Mouse (Mus musculus): ENCODE data around the gene Dnhd1. TPM values are rescaled to one million over a fixed set of nuclear protein-coding genes. Genes with fewer than 3 reads are reported as not detected.
A peak's percentile ranks its signal among the peaks of the same experiment; 100 is the strongest.

Gene Dnhd1
- polyA plus RNA-seq, 1 experiment, result not detected

DNA sequence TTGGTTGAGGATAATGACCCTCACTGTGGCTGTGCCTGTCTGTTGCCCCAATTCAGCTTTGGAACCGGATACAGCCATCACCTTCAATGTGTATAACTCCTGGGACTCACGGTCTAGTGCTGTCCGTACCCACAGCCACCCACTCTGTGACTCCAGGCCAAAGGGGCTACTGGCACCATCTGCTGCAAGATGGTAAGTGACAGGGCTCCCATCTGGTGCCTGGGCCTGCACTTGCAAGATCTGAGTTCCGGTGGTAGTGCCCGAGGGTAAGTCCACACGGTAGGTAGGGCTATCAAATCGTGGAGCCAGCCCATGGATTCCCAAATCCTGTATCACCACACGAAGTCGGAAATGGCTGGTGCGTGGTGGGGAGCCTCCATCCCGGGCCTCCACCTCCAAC is 113.7 kb downstream of the Dnhd1 start:
- Histone ChIP-seq H3K4me3 (ENCODE audit: insufficient read depth, low read depth, low read length) (no peak overlapping the region), H3K27ac (ENCODE audit: insufficient read depth, low read depth, low read length) (no peak overlapping the region), H3K4me1 (ENCODE audit: control insufficient read depth, insufficient read depth, low read length) (peaks cover 6% of the 10 kb centered on the region; the same call in 1 of the 2 replicates)
- no peak for TF ChIP-seq CTCF (IDR thresholded peaks at IDR 0.05; ENCODE audit: insufficient read depth, low read depth, low read length)
- no peak for TF ChIP-seq POLR2A (IDR thresholded peaks at IDR 0.05; ENCODE audit: insufficient read depth, low read depth, low read length)
- WGBS, result 95% methylated on average over 11 of the region's 11 CpGs

DNA sequence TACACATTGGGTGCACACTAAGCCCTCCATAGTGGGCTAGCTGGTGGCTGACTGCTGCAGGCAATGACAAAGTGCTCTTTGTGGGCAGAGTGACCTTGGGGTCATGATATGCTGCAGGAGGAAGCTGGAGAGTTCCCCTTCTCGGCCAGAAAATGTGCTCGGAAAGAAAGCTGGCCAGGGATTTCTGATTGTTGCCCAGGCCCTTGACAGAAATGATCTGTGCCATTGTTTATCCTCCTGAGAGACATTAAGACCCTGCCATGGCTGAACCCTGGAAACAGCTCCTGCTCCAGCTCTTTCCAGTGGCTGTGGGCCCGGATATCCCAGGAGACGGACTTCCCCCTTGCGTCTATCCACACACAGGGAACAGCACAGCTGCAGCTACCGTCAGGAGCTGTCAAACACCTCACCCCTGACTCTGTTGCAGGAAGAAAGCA is 117.1 kb downstream of the Dnhd1 start:
- 30% methylated on average over 6 of the region's 6 CpGs for WGBS
- no peak overlapping the region for H3K4me3 ChIP-seq (ENCODE audit: insufficient read depth, low read depth, low read length)
- H3K27ac ChIP-seq (ENCODE audit: insufficient read depth, low read depth, low read length), result 0 out of 2 replicates have a peak overlapping the region, but pooled peaks have one; percentile 6
- TF ChIP-seq POLR2A (IDR thresholded peaks at IDR 0.05; ENCODE audit: insufficient read depth, low read depth, low read length), result no peak
- no peak for TF ChIP-seq CTCF (IDR thresholded peaks at IDR 0.05; ENCODE audit: insufficient read depth, low read depth, low read length)
- H3K4me1 ChIP-seq (ENCODE audit: control insufficient read depth, insufficient read depth, low read length), result peaks cover 8% of the 10 kb centered on the region; the same call in 1 of the 2 replicates

DNA sequence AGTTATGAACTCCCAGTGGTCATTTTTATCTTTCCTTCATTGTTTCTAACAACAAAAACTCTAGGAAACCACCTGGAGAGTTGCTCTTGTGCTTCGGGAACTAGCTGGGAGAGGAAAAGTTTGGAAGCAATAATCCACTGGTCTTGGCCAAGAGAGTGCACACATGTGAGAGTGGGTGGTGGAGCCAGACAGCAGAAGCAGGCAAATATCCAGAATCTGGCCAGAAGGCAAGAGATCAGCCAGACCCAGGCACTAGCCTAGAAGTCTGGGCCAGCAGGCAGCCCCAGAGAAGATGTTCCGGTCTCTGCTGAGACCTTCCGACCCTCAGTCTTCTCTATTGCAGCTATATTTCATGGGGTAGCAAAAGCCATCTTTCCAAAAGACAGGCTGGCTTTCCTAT is 119.3 kb downstream of the Dnhd1 start:
- peaks cover 18% of the 10 kb centered on the region for H3K4me1 ChIP-seq (ENCODE audit: control insufficient read depth, insufficient read depth, low read length)
- no peak overlapping the region for H3K4me3 ChIP-seq (ENCODE audit: insufficient read depth, low read depth, low read length)
- H3K27ac ChIP-seq (ENCODE audit: insufficient read depth, low read depth, low read length), result no peak overlapping the region
- WGBS, result 67% methylated on average over 3 of the region's 3 CpGs
- no peak for TF ChIP-seq CTCF (IDR thresholded peaks at IDR 0.05; ENCODE audit: insufficient read depth, low read depth, low read length)
- TF ChIP-seq POLR2A (IDR thresholded peaks at IDR 0.05; ENCODE audit: insufficient read depth, low read depth, low read length), result no peak

Other genes starting within 250 kb of the Dnhd1 start
- gene Cnga4, start 246.3 kb upstream of the Dnhd1 start, polyA plus RNA-seq (2012; ENCODE audit: insufficient read depth, insufficient read length, low replicate concordance, missing spikeins), result not detected in 2 replicates
- not detected in 2 replicates for gene Cckbr, start 225.1 kb upstream of the Dnhd1 start, polyA plus RNA-seq (2012; ENCODE audit: insufficient read depth, insufficient read length, low replicate concordance, missing spikeins)
- not detected in 2 replicates for gene Cavin3, start 168.5 kb upstream of the Dnhd1 start, polyA plus RNA-seq (2012; ENCODE audit: insufficient read depth, insufficient read length, low replicate concordance, missing spikeins)
- gene Smpd1, start 96.5 kb upstream of the Dnhd1 start, polyA plus RNA-seq (2012; ENCODE audit: insufficient read depth, insufficient read length, low replicate concordance, missing spikeins), result not detected in 2 replicates
- gene Apbb1, start 69.2 kb upstream of the Dnhd1 start, polyA plus RNA-seq (2012; ENCODE audit: insufficient read depth, insufficient read length, low replicate concordance, missing spikeins), result not detected in 2 replicates
- not detected in 2 replicates for gene Hpx, start 50.7 kb upstream of the Dnhd1 start, polyA plus RNA-seq (2012; ENCODE audit: insufficient read depth, insufficient read length, low replicate concordance, missing spikeins)
- gene Trim3, start 17.3 kb upstream of the Dnhd1 start, polyA plus RNA-seq (2012; ENCODE audit: insufficient read depth, insufficient read length, low replicate concordance, missing spikeins), result not detected in 2 replicates
- not detected in 2 replicates for gene Timm10b, start 10.8 kb upstream of the Dnhd1 start, polyA plus RNA-seq (2012; ENCODE audit: insufficient read depth, insufficient read length, low replicate concordance, missing spikeins)
- not detected in 2 replicates for gene Arfip2, start 10.4 kb upstream of the Dnhd1 start, polyA plus RNA-seq (2012; ENCODE audit: insufficient read depth, insufficient read length, low replicate concordance, missing spikeins)
- gene Gm45799, start 10.3 kb upstream of the Dnhd1 start, polyA plus RNA-seq (2012; ENCODE audit: insufficient read depth, insufficient read length, low replicate concordance, missing spikeins), result not detected in 2 replicates
- not detected in 2 replicates for gene Ilk, start 85.8 kb downstream of the Dnhd1 start, polyA plus RNA-seq (2012; ENCODE audit: insufficient read depth, insufficient read length, low replicate concordance, missing spikeins)
- not detected in 2 replicates for gene Rrp8, start 86.6 kb downstream of the Dnhd1 start, polyA plus RNA-seq (2012; ENCODE audit: insufficient read depth, insufficient read length, low replicate concordance, missing spikeins)
- gene Taf10, start 93.5 kb downstream of the Dnhd1 start, polyA plus RNA-seq (2012; ENCODE audit: insufficient read depth, insufficient read length, low replicate concordance, missing spikeins), result not detected in 2 replicates
- 125 TPM in 1 of 2 replicates, not detected in the other for gene Tpp1, start 101.4 kb downstream of the Dnhd1 start, polyA plus RNA-seq (2012; ENCODE audit: insufficient read depth, insufficient read length, low replicate concordance, missing spikeins)
- not detected in 2 replicates for gene Dchs1, start 136.8 kb downstream of the Dnhd1 start, polyA plus RNA-seq (2012; ENCODE audit: insufficient read depth, insufficient read length, low replicate concordance, missing spikeins)
- not detected in 2 replicates for gene Mrpl17, start 160.3 kb downstream of the Dnhd1 start, polyA plus RNA-seq (2012; ENCODE audit: insufficient read depth, insufficient read length, low replicate concordance, missing spikeins)